Mouse (Mus musculus) heart, embryonic 16.5 days (tissue): ENCODE data around the gene Cltrn. TPM values are rescaled to one million over a fixed set of nuclear protein-coding genes. Genes with fewer than 3 reads are reported as not detected.

Source experiments
- ATAC-seq: fragments of 200-750 bp; cut with Nextera tagmentation; replicated peaks from 2 replicates; pipeline ENCODE4 v1.8.0; 2017; ENCODE audit warnings: moderate number of reproducible peaks; ENCODE audit not compliant: insufficient read depth, low FRiP score; ENCODE audit errors: extremely low read depth
- H3K27ac ChIP-seq: fragments of 300-500 bp; sonication (generic); 2 replicates; pipeline ENCODE4 v1.5.1; 2014; ENCODE audit warnings: mild to moderate bottlenecking, low read length, control low read depth, moderate library complexity
- H3K27me3 ChIP-seq: fragments of 300-500 bp; sonication (generic); 2 replicates; pipeline ENCODE4 v1.6.1; 2014; ENCODE audit warnings: low read length, mixed read lengths; ENCODE audit not compliant: control insufficient read depth, insufficient read depth
- H3K36me3 ChIP-seq: fragments of 300-500 bp; sonication (generic); 2 replicates; pipeline ENCODE4 v1.6.1; 2014; ENCODE audit not compliant: control insufficient read depth, insufficient read depth
- H3K4me1 ChIP-seq: fragments of 300-500 bp; sonication (generic); 2 replicates; pipeline ENCODE4 v1.6.1; 2014; ENCODE audit warnings: low read length, mixed read lengths; ENCODE audit not compliant: control insufficient read depth, insufficient read depth
- H3K4me2 ChIP-seq: fragments of 300-500 bp; sonication (generic); 2 replicates; pipeline ENCODE4 v1.6.1; 2014; ENCODE audit warnings: low read depth, mild to moderate bottlenecking, control low read depth, low read length
- H3K4me3 ChIP-seq: fragments of 300-500 bp; sonication (generic); 2 replicates; pipeline ENCODE4 v1.5.1; 2014; ENCODE audit warnings: mild to moderate bottlenecking, control low read depth, low read length
- H3K9ac ChIP-seq: fragments of 300-500 bp; sonication (generic); 2 replicates; pipeline ENCODE4 v1.6.1; 2014; ENCODE audit warnings: low read length, control low read depth
- H3K9me3 ChIP-seq: fragments of 300-500 bp; sonication (generic); replicated peaks from 2 replicates; pipeline ENCODE4 v1.6.1; 2016; ENCODE audit warnings: low read length; ENCODE audit not compliant: control insufficient read depth
- WGBS: fragments of 180-500 bp; shearing (Covaris S2); extraction: QIAGEN DNeasy Blood & Tissue Kit; methylation state at CpG from one replicate; pipeline ENCODE4 v1.1.7; 2014; 5-methylcytosine and 5-hydroxymethylcytosine counted together
- polyA plus RNA-seq: library from polyadenylated mRNA; unstranded; fragments of >200 nt; fragmentation: Nextera tagmentation; extraction: Ambion mirVana; gene quantifications from 2 replicates; pipeline ENCODE4 v1.2.1, GENCODE M21; 2015

Cltrn gene
- polyA plus RNA-seq: 0.11 TPM in 1 of 2 replicates, not detected in the other

DNA sequence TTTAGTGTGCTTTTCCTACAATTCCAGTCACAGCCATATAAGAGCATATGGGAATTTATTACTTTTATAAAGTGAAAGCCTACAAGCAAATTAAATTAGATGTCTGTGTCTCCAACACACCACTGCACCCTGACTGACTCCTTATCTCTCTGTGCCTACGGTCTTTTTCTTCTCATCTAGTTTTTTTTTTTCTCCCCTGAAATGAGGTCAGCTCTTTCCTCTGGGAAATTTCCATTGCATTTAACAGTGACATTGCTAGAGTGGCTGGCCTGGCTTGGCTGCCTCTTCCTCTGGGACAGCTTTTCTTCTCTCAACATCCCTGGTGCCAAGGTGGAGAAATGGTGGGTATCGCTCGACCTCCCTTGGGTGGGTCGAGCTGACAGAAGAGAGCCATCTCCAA lies at the start of gene Cltrn:
Cltrn (plus strand) TSS at position 249 of the 400 bp plus-strand sequence.
- ATAC-seq: no peak

GRCm38 (mm10) chrX:164038882-164039281 lies 49.7 kb upstream of the Cltrn start:
- 53% methylated on average over 2 of the region's 2 CpGs for WGBS
- no peaks in the 10 kb centered on the region for H3K4me1 ChIP-seq
- no peaks in the 10 kb centered on the region for H3K36me3 ChIP-seq
- no peak overlapping the region for H3K27ac ChIP-seq
- no peak for ATAC-seq
- H3K4me3 ChIP-seq: no peak overlapping the region
- H3K9me3 ChIP-seq: no peaks in the 10 kb centered on the region
- no peak overlapping the region for H3K4me2 ChIP-seq
- no peak overlapping the region for H3K9ac ChIP-seq
- no peaks in the 10 kb centered on the region for H3K27me3 ChIP-seq

More for the DNA sequence above, at the start of gene Cltrn:
- Histone ChIP-seq H3K4me3 (no peak within 1 kb of the TSS), H3K9ac (no peak within 1 kb of the TSS), H3K4me1 (no peaks in the 10 kb centered on the region), H3K27ac (no peak within 1 kb of the TSS), H3K27me3 (no peaks in the 10 kb centered on the region), H3K36me3 (no peaks in the 10 kb centered on the region), H3K4me2 (no peak within 1 kb of the TSS), H3K9me3 (no peaks in the 10 kb centered on the region)
- WGBS: 60% methylated on average over 4 of the region's 4 CpGs

DNA sequence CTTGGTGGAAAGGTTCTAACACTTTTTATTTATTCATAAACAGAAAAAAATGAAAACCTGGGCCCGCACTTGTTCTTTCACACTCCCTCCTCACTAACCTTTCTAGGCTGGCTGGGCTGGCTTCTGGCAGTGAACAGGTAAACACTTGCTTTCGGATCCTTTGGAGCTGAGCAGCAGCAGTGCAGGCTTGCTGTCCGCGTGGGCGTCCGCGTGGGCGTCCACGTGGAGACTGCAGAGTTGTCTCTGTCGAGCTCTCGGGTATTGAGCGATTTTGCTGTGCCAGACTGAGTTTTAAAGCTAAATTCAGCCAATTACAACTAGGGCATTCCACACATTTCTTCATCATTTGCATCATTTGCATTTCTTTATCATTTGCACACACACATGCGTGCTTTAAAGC lies 46.6 kb upstream of the Cltrn start:
- ATAC-seq: no peak
- H3K27ac ChIP-seq: no peak overlapping the region
- no peak overlapping the region for H3K9ac ChIP-seq
- WGBS: 56% methylated on average over 13 of the region's 13 CpGs
- no peaks in the 10 kb centered on the region for H3K36me3 ChIP-seq
- H3K4me3 ChIP-seq: no peak overlapping the region
- H3K4me1 ChIP-seq: no peaks in the 10 kb centered on the region
- H3K9me3 ChIP-seq: no peaks in the 10 kb centered on the region
- H3K27me3 ChIP-seq: no peaks in the 10 kb centered on the region
- H3K4me2 ChIP-seq: no peak overlapping the region

- Histone ChIP-seq H3K4me2 (no peak overlapping the region), H3K4me3 (no peak overlapping the region), H3K9ac (no peak overlapping the region), H3K9me3 (no peaks in the 10 kb centered on the region), H3K27me3 (no peaks in the 10 kb centered on the region), H3K27ac (no peak overlapping the region), H3K4me1 (no peaks in the 10 kb centered on the region), H3K36me3 (no peaks in the 10 kb centered on the region)
- 64% methylated on average over 2 of the region's 2 CpGs for WGBS
- ATAC-seq: no peak
Observed at GRCm38 (mm10) chrX:164046736-164047135, 41.9 kb upstream of the Cltrn start.

DNA sequence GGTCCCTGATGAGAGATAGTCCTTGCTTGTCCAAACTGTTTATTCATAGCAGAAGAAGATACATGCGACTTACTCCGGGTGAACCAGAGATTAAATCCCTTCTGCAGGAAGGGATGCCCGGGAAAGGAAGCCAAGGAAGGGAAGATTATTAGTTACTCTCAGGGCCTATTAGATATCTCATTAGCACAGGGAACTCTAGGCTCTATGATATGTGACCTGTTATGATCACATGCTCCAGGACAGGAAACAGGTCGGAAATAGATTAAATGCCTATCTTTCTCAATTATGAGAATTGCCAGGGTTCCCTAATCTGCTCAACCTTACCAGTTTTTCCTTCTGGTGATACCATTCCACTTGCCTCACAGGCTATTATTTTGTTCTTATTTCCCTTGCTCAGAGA lies 32.9 kb upstream of the Cltrn start:
- ATAC-seq: no peak
- no peak overlapping the region for H3K4me2 ChIP-seq
- H3K4me1 ChIP-seq: no peaks in the 10 kb centered on the region
- 64% methylated on average over 4 of the region's 4 CpGs for WGBS
- no peak overlapping the region for H3K4me3 ChIP-seq
- no peaks in the 10 kb centered on the region for H3K36me3 ChIP-seq
- no peaks in the 10 kb centered on the region for H3K27me3 ChIP-seq
- H3K9me3 ChIP-seq: no peaks in the 10 kb centered on the region
- no peak overlapping the region for H3K27ac ChIP-seq
- H3K9ac ChIP-seq: no peak overlapping the region

DNA sequence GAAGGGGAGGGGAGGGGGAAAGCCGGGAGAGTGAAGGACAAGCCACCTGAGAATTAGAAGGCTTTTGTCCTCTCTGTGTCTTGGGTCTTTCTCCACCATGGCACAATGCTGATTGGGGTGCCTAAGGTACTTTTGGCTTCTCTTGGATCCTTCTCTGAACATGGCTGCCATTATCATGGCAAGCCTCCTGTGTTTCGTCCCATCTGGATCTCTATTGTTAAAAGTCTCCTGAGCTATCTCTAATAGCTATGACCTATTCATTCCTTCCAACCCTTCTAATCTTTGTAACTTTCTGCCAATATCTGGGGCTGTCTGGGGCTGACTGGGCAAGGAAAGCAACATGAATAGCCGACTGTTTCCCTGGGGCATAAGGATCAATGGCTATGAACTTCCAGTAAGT lies 30.1 kb upstream of the Cltrn start:
- 66% methylated on average over 3 of the region's 3 CpGs for WGBS
- no peaks in the 10 kb centered on the region for H3K4me1 ChIP-seq
- H3K9me3 ChIP-seq: no peaks in the 10 kb centered on the region
- no peaks in the 10 kb centered on the region for H3K27me3 ChIP-seq
- no peak overlapping the region for H3K27ac ChIP-seq
- H3K36me3 ChIP-seq: no peaks in the 10 kb centered on the region
- no peak overlapping the region for H3K9ac ChIP-seq
- H3K4me3 ChIP-seq: no peak overlapping the region
- H3K4me2 ChIP-seq: no peak overlapping the region
- ATAC-seq: no peak

DNA sequence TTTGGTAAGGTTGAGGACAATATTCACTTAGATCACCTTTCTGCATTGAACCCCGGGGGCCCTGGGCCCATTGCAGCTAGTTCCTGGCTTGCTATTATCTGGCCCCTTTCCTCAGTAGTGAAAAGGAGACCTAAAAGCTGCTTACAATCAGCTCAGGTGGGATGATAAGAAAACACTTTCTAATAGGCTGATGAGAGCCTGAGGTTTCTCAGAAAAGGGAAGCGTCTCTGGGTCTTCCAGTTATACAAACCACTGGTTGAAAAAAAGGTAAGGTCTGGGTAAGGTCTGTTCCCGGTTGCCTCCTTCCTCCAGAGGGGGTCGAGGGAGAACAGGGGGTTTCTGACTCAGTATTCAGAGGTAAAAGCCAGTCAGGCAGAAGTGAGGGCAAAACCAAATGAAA lies 29.6 kb upstream of the Cltrn start:
- no peak overlapping the region for H3K4me2 ChIP-seq
- ATAC-seq: no peak
- no peaks in the 10 kb centered on the region for H3K4me1 ChIP-seq
- no peak overlapping the region for H3K9ac ChIP-seq
- 61% methylated on average over 4 of the region's 4 CpGs for WGBS
- no peaks in the 10 kb centered on the region for H3K36me3 ChIP-seq
- no peaks in the 10 kb centered on the region for H3K27me3 ChIP-seq
- no peak overlapping the region for H3K27ac ChIP-seq
- H3K4me3 ChIP-seq: no peak overlapping the region
- no peaks in the 10 kb centered on the region for H3K9me3 ChIP-seq

DNA sequence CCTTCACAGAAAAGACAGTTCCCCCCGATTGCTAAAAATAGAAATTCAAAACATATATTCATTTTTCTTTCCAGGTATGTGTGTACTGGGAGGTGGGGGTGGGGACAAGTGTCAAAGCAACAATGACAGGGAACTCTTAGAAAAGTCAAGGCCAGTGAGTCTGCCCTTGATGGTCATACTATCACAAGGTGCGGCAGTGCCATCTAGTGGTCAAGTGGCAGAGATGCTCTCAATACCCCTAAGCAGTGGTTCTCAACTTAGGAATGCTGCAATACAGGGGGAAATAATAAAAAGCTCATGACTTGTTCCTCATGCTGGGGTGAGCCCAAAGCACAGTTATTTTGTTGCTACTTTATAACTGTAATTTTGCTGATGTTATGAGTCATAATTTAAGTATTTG lies 22.4 kb upstream of the Cltrn start:
- H3K9ac ChIP-seq: no peak overlapping the region
- 15% methylated on average over 2 of the region's 2 CpGs for WGBS
- ATAC-seq: peak; percentile 65
- H3K4me2 ChIP-seq: no peak overlapping the region
- no peaks in the 10 kb centered on the region for H3K27me3 ChIP-seq
- H3K4me1 ChIP-seq: no peaks in the 10 kb centered on the region
- H3K36me3 ChIP-seq: no peaks in the 10 kb centered on the region; the same call in 1 of the 2 replicates
- H3K9me3 ChIP-seq: no peaks in the 10 kb centered on the region
- no peak overlapping the region for H3K4me3 ChIP-seq
- no peak overlapping the region for H3K27ac ChIP-seq

- Histone ChIP-seq H3K9me3 (no peaks in the 10 kb centered on the region), H3K4me3 (no peak overlapping the region), H3K9ac (no peak overlapping the region), H3K27ac (no peak overlapping the region), H3K4me1 (no peaks in the 10 kb centered on the region), H3K36me3 (peaks cover 3% of the 10 kb centered on the region; the same call in 1 of the 2 replicates), H3K4me2 (no peak overlapping the region), H3K27me3 (no peaks in the 10 kb centered on the region)
- WGBS: 78% methylated on average over 4 of the region's 4 CpGs
- ATAC-seq: no peak
Observed at GRCm38 (mm10) chrX:164068968-164069367, 19.7 kb upstream of the Cltrn start.
